Mouse (Mus musculus) testis, adult 2 months (tissue): ENCODE results near the gene Txnrd1.

ENCODE experiments used
- CTCF ChIP-seq: fragments of 200-500 bp; IDR thresholded peaks from 2 replicates; pipeline ENCODE4 v1.5.1; 2012; ENCODE audit warnings: low read depth, mild to moderate bottlenecking, inconsistent platforms, low read length, moderate library complexity; ENCODE audit not compliant: control insufficient read depth, insufficient read depth, insufficient replicate concordance
- POLR2A ChIP-seq: fragments of 200-500 bp; IDR thresholded peaks from 2 replicates; pipeline ENCODE4 v1.6.1; 2012; ENCODE audit warnings: low read depth, mild to moderate bottlenecking, inconsistent platforms, low read length, moderate library complexity; ENCODE audit not compliant: control insufficient read depth

DNA sequence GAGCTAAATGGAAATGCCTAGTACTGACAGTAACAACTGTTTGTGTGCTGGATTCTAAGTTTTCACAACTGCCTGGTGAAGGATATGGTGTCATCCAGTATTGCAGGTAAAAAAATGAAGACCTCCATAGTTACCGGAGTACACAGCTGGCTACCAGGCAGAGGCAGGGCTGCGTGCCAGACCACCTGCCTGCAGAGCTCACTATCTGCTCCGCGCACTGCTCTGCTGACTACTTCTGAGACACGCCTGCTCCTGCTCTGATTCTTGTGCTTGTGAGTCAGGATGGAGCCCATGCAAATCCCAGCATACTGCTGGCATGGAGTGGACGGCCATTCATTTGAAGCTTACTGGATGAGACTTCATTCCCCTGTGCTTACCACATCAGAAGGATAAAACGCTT, 30.1 kb downstream of the Txnrd1 start:
- TF ChIP-seq POLR2A: no peak
- TF ChIP-seq CTCF: no peak
